Mouse (Mus musculus): ENCODE measurements at regions not wholly inside any gene's neighbourhood (a gene's known extent, or its start where the extent isn't known, plus 50 kb on each side); places are given as distances from the start of the nearest gene placed in this dataset.

GRCm38 (mm10) chr2:134126988-134127387 is 427.2 kb downstream of the Hao1 start:
- in situ Hi-C loops (cut with MboI; ENCODE audit: low sequenced_read_pairs): no loop called here

- in situ Hi-C loops (cut with MboI; ENCODE audit: low sequenced_read_pairs): no loop called here
These were observed 446.9 kb downstream of the Hao1 start for GRCm38 (mm10) chr2:134107286-134107685.

GRCm38 (mm10) chr2:134088374-134088773 is 465.8 kb downstream of the Hao1 start:
- in situ Hi-C loops (cut with MboI; ENCODE audit: low sequenced_read_pairs): no loop called here

GRCm38 (mm10) chr2:134080148-134080547 is 474.0 kb downstream of the Hao1 start:
- in situ Hi-C loops (cut with MboI; ENCODE audit: low sequenced_read_pairs): no loop called here

GRCm38 (mm10) chr2:134077953-134078352 is 476.2 kb downstream of the Hao1 start:
- in situ Hi-C loops (cut with MboI; ENCODE audit: low sequenced_read_pairs): no loop called here

- in situ Hi-C loops (cut with MboI; ENCODE audit: low sequenced_read_pairs): no loop called here
These were observed 486.2 kb downstream of the Hao1 start for GRCm38 (mm10) chr2:134067910-134068335.

GRCm38 (mm10) chr2:134067404-134067803 is 486.8 kb downstream of the Hao1 start:
- in situ Hi-C loops (cut with MboI; ENCODE audit: low sequenced_read_pairs): no loop called here

- in situ Hi-C loops (cut with MboI; ENCODE audit: low sequenced_read_pairs): no loop called here
These were observed 494.1 kb downstream of the Hao1 start for GRCm38 (mm10) chr2:134059916-134060618.

GRCm38 (mm10) chr2:134036359-134036874 is 484.5 kb downstream of the Bmp2 start:
- in situ Hi-C loops (cut with MboI; ENCODE audit: low sequenced_read_pairs): no loop called here

GRCm38 (mm10) chr2:134029631-134030414 is 477.9 kb downstream of the Bmp2 start:
- in situ Hi-C loops (cut with MboI; ENCODE audit: low sequenced_read_pairs): no loop called here

GRCm38 (mm10) chr2:134029153-134029552 is 477.2 kb downstream of the Bmp2 start:
- in situ Hi-C loops (cut with MboI; ENCODE audit: low sequenced_read_pairs): no loop called here

- in situ Hi-C loops (cut with MboI; ENCODE audit: low sequenced_read_pairs): loop anchor here (25.0 kb wide), 1 partner anchor 455 kb away; the partner anchor contains the start of gene Bmp2
These were observed 465.1 kb downstream of the Bmp2 start for GRCm38 (mm10) chr2:134017109-134017508.

GRCm38 (mm10) chr2:134003146-134003545 is 451.2 kb downstream of the Bmp2 start:
- in situ Hi-C loops (cut with MboI; ENCODE audit: low sequenced_read_pairs): loop anchor here (25.0 kb wide), 1 partner anchor 441 kb away; the partner anchor contains the start of gene Bmp2

GRCm38 (mm10) chr2:133994742-133995141 is 442.8 kb downstream of the Bmp2 start:
- in situ Hi-C loops (cut with MboI; ENCODE audit: low sequenced_read_pairs): no loop called here

GRCm38 (mm10) chr2:133994337-133994736 is 442.4 kb downstream of the Bmp2 start:
- in situ Hi-C loops (cut with MboI; ENCODE audit: low sequenced_read_pairs): no loop called here

- in situ Hi-C loops (cut with MboI; ENCODE audit: low sequenced_read_pairs): no loop called here
These were observed 435.7 kb downstream of the Bmp2 start for GRCm38 (mm10) chr2:133987671-133988070.

All from CH12F3 (cell line).